Mouse (Mus musculus) stomach, embryonic 15.5 days (tissue): ENCODE measurements around the gene Abcc10. TPM values are rescaled to one million over a fixed set of nuclear protein-coding genes. Genes with fewer than 3 reads are reported as not detected.

ENCODE experiments used
- ATAC-seq: fragments of 200-750 bp; cut with Nextera tagmentation; 2 replicates; pipeline ENCODE4 v1.8.0; 2017; ENCODE audit warnings: low read depth, moderate number of reproducible peaks, moderate TSS enrichment; ENCODE audit not compliant: insufficient read depth, low FRiP score
- H3K27ac ChIP-seq: fragments of 300-500 bp; sonication (generic); 2 replicates; pipeline ENCODE4 v1.5.1; 2015; ENCODE audit warnings: mild to moderate bottlenecking, inconsistent platforms
- H3K27me3 ChIP-seq: fragments of 300-500 bp; sonication (generic); replicated peaks from 2 replicates; pipeline ENCODE4 v1.6.1; 2015; ENCODE audit warnings: inconsistent platforms
- H3K36me3 ChIP-seq: fragments of 300-500 bp; sonication (generic); 2 replicates; pipeline ENCODE4 v1.6.1; 2015; ENCODE audit warnings: inconsistent platforms
- H3K4me1 ChIP-seq: fragments of 300-500 bp; sonication (generic); 2 replicates; pipeline ENCODE4 v1.6.1; 2015; ENCODE audit warnings: inconsistent platforms
- H3K4me2 ChIP-seq: fragments of 300-500 bp; sonication (generic); 2 replicates; pipeline ENCODE4 v1.6.1; 2015; ENCODE audit warnings: mild to moderate bottlenecking, inconsistent platforms
- H3K4me3 ChIP-seq: fragments of 300-500 bp; sonication (generic); replicated peaks from 2 replicates; pipeline ENCODE4 v1.5.1; 2015; ENCODE audit warnings: inconsistent platforms
- H3K9ac ChIP-seq: fragments of 300-500 bp; sonication (generic); 2 replicates; pipeline ENCODE4 v1.6.1; 2015; ENCODE audit warnings: inconsistent platforms
- H3K9me3 ChIP-seq: fragments of 300-500 bp; sonication (generic); 2 replicates; pipeline ENCODE4 v1.6.1; 2016; ENCODE audit warnings: inconsistent platforms
- WGBS: fragments of 180-500 bp; shearing (Covaris S2); methylation state at CpG from one replicate; pipeline ENCODE4 v1.1.7; 2015; 5-methylcytosine and 5-hydroxymethylcytosine counted together
- polyA plus RNA-seq: library from polyadenylated mRNA; unstranded; fragments of >200 nt; fragmentation: Nextera tagmentation; extraction: Ambion mirVana; gene quantifications from 2 replicates; pipeline ENCODE4 v1.2.1, GENCODE M21; 2015

Gene Abcc10
- polyA plus RNA-seq, 1 experiment from 2014 or later: 5.3 TPM

GRCm38 (mm10) chr17:46269771-46270534 lies 58.2 kb downstream of the Abcc10 start:
- H3K27me3 ChIP-seq: no peaks in the 10 kb centered on the region
- no peak overlapping the region for H3K9ac ChIP-seq
- peaks cover 20% of the 10 kb centered on the region; the same call in 1 of the 2 replicates for H3K36me3 ChIP-seq
- ATAC-seq: no peak
- peaks cover 22% of the 10 kb centered on the region for H3K4me1 ChIP-seq
- H3K9me3 ChIP-seq: no peaks in the 10 kb centered on the region
- no peak overlapping the region for H3K4me2 ChIP-seq
- 67% methylated on average over 19 of the region's 19 CpGs for WGBS
- H3K27ac ChIP-seq: peak overlapping the region; percentile 48
- H3K4me3 ChIP-seq: no peak overlapping the region

DNA sequence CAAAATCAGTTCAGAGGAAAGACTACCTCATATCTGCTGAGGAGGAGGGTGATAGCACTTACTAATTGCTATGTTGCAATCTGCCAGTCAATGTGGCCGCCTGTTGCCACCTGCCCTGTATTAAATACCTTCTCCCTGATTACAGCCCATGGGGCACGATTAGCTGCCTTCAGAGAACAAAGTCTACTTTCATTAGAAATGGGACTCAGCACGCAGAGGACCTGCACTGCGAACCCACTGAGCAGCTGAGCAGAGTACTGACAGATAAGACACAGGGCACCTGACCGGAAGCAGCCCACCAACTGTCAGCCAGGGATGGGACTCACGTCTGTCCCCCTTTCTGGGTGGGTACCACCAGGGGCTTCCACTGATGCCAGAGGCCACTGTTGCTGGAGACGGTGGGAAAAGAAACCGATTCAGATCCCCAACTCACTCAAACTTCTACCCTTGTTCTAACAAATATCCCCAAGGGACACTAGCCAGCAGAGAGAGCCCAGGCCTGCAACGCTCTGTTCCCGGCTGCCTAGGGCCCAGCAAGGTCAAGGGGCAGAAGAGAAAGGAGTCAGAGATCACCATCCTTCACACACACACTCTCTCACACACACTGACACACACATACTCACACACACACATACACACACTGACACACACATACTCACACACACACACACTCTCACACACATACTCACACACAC lies 60.0 kb downstream of the Abcc10 start:
- no peak; the same call in 1 of the 2 replicates for ATAC-seq
- Histone ChIP-seq H3K27me3 (no peaks in the 10 kb centered on the region), H3K4me2 (no peak overlapping the region), H3K9ac (no peak overlapping the region), H3K9me3 (no peaks in the 10 kb centered on the region), H3K36me3 (peaks cover 24% of the 10 kb centered on the region), H3K4me1 (peaks cover 22% of the 10 kb centered on the region), H3K4me3 (no peak overlapping the region), H3K27ac (0 out of 2 replicates have a peak overlapping the region, but pooled peaks have one; percentile 6)
- WGBS: 65% methylated on average over 10 of the region's 10 CpGs

GRCm38 (mm10) chr17:46267511-46267910 lies 60.6 kb downstream of the Abcc10 start:
- Histone ChIP-seq H3K27ac (no peak overlapping the region), H3K27me3 (no peaks in the 10 kb centered on the region), H3K36me3 (peaks cover 31% of the 10 kb centered on the region), H3K9me3 (no peaks in the 10 kb centered on the region), H3K4me1 (peaks cover 22% of the 10 kb centered on the region), H3K4me2 (no peak overlapping the region), H3K4me3 (no peak overlapping the region), H3K9ac (no peak overlapping the region)
- ATAC-seq: no peak
- 79% methylated on average over 7 of the region's 7 CpGs for WGBS

GRCm38 (mm10) chr17:46266986-46267385 lies 61.2 kb downstream of the Abcc10 start:
- H3K27me3 ChIP-seq: no peaks in the 10 kb centered on the region
- no peaks in the 10 kb centered on the region for H3K9me3 ChIP-seq
- H3K36me3 ChIP-seq: peaks cover 35% of the 10 kb centered on the region
- H3K9ac ChIP-seq: no peak overlapping the region
- peaks cover 22% of the 10 kb centered on the region for H3K4me1 ChIP-seq
- H3K27ac ChIP-seq: peak overlapping the region; percentile 70
- WGBS: 49% methylated on average over 6 of the region's 6 CpGs
- no peak overlapping the region for H3K4me2 ChIP-seq
- no peak for ATAC-seq
- no peak overlapping the region for H3K4me3 ChIP-seq

DNA sequence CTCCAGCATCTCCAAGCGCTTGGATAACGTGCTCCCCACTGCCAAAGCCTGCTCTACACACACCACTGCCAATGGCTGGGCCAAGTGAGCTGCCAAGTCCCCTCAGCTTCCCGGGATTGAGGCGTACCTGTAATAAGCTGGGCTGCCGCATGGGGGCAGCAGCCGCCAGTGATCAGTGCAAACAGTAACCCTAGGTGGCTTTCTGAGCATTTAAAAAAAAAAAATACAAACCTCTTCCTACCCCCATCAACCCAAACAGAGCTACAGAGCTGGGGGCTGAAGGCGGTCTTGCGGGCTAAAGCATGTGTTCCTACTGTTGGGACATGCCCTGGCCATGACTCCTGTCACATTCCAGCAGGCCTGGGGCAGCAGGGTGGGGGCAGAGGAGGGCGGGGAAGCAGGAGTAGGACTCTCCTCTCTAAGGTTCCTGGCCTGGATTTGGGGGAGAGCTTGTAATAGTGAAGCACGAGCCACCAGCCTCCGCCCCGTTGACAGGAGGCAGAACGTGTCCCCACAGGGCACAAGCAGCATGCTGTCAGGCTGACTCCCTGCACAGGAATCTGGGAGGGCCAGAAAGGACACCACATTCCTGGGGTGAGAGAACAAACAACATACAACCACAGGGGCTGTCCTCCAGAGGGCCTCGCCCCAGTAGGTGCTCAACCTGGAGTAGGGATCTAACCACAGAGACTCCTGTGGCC lies 62.1 kb downstream of the Abcc10 start:
- 25% methylated on average over 14 of the region's 14 CpGs for WGBS
- Histone ChIP-seq H3K36me3 (peaks cover 37% of the 10 kb centered on the region), H3K4me1 (peaks cover 22% of the 10 kb centered on the region), H3K4me3 (no peak overlapping the region), H3K9me3 (no peaks in the 10 kb centered on the region), H3K27me3 (no peaks in the 10 kb centered on the region), H3K4me2 (no peak overlapping the region), H3K27ac (peak overlapping the region; percentile 70; the same call in 1 of the 2 replicates), H3K9ac (no peak overlapping the region)
- ATAC-seq: peak; percentile 62

GRCm38 (mm10) chr17:46265502-46265901 lies 62.6 kb downstream of the Abcc10 start:
- WGBS: 87% methylated on average over 12 of the region's 12 CpGs
- Histone ChIP-seq H3K4me2 (no peak overlapping the region), H3K4me1 (peaks cover 21% of the 10 kb centered on the region), H3K9me3 (no peaks in the 10 kb centered on the region), H3K27me3 (no peaks in the 10 kb centered on the region), H3K27ac (no peak overlapping the region; the same call in 1 of the 2 replicates), H3K9ac (no peak overlapping the region), H3K36me3 (peaks cover 39% of the 10 kb centered on the region), H3K4me3 (no peak overlapping the region)
- no peak for ATAC-seq

- Histone ChIP-seq H3K4me1 (0 out of 2 replicates have a peak, but pooled peaks cover 9% of the 10 kb centered on the region), H3K9me3 (no peaks in the 10 kb centered on the region), H3K4me3 (no peak overlapping the region), H3K36me3 (peaks cover 63% of the 10 kb centered on the region), H3K27ac (no peak overlapping the region), H3K27me3 (no peaks in the 10 kb centered on the region), H3K4me2 (no peak overlapping the region), H3K9ac (no peak overlapping the region)
- 87% methylated on average over 5 of the region's 5 CpGs for WGBS
- ATAC-seq: no peak
Measured at GRCm38 (mm10) chr17:46262201-46262694, 65.9 kb downstream of the Abcc10 start.

DNA sequence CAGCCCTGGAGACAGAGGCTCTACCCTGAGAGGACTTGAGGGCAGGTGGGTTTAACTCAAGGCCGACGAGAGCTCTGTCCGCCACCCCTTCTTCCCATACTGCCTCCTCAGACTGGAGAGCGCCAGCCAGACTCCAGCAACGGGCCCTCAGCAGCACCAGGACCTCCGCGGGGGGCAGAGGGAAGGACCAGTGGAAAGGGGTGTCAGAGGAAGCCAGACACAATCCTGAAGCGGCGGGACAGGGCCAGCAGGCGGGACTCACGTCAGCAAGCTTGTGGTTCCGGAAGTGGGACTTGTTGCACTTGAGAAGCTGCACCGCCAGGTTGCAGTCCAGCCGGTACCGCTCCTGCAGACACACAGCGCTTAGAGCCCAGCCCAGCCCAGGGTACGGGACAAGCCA lies 68.5 kb downstream of the Abcc10 start:
- no peak for ATAC-seq
- H3K4me2 ChIP-seq: no peak overlapping the region
- peaks cover 8% of the 10 kb centered on the region for H3K27me3 ChIP-seq
- H3K36me3 ChIP-seq: peaks cover 72% of the 10 kb centered on the region
- H3K4me3 ChIP-seq: no peak overlapping the region
- WGBS: 86% methylated on average over 17 of the region's 17 CpGs
- no peak overlapping the region for H3K27ac ChIP-seq
- H3K9me3 ChIP-seq: no peaks in the 10 kb centered on the region
- no peaks in the 10 kb centered on the region for H3K4me1 ChIP-seq
- no peak overlapping the region for H3K9ac ChIP-seq

DNA sequence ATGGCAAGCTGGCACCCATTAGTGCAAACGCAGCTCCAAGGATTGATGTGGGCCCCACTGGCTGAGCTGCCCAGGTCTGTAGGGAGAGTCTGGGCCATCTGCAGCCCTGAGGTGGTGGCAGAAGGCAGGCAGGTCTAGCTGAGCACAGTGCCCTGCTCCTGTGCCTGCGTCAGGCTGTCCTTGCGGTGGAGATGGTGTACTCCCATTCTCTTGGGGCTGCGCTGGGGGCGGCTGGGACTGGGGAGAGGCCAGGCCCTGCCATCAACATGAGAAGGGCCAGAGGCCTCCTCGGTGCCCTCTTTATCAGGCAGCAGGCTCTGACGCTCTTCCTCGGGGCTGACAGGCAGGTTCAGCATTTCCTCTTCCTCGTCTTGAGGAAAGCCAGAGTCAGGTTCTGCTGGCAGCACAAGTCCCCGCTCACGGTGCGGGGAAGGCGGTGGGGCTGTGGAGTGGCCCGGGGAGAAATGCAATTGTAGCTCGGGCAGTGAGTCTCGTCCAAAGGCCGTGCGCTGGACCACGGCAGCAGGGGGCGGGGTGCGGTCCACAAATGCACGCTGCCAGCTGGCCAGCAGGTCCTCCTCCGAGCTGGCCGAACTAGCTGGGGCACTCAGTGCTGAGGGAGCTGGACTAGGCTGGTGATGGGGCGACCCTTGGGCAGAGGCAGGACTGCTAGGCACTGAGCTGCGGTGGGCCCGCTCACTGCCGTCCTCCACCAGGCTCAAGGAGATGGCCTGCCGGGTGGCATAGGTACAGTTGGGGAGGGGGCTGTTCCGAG lies 69.7 kb downstream of the Abcc10 start:
- Histone ChIP-seq H3K4me3 (no peak overlapping the region), H3K36me3 (peaks cover 63% of the 10 kb centered on the region), H3K27ac (no peak overlapping the region), H3K9ac (no peak overlapping the region), H3K27me3 (peaks cover 15% of the 10 kb centered on the region), H3K9me3 (no peaks in the 10 kb centered on the region), H3K4me2 (no peak overlapping the region), H3K4me1 (peaks cover 6% of the 10 kb centered on the region)
- WGBS: 84% methylated on average over 30 of the region's 30 CpGs
- no peak for ATAC-seq

DNA sequence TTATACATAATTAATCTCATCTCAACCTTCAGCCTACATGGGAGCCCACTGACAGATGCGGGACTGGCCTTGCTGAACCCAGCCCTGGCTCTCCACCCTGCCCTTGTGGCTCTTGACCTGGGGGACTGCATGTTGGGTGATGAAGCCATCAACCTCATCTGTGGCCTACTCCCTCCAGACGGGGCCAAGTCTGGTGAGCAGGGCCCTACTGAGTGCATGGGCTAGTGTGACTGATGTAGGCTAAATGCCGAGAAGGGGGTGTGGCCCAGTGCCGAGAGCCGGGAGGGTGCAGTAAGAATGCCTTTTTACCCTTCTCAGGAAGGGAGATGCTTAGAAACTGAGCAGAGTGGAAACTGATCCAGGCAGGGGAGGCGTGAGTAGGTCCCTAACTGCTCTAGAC lies 73.0 kb downstream of the Abcc10 start:
- no peak overlapping the region for H3K4me3 ChIP-seq
- H3K27ac ChIP-seq: no peak overlapping the region
- H3K4me1 ChIP-seq: peaks cover 15% of the 10 kb centered on the region
- H3K9me3 ChIP-seq: no peaks in the 10 kb centered on the region
- H3K9ac ChIP-seq: no peak overlapping the region
- ATAC-seq: no peak
- 31% methylated on average over 6 of the region's 6 CpGs for whole genome bisulfite sequencing
- H3K27me3 ChIP-seq: peaks cover 15% of the 10 kb centered on the region
- H3K36me3 ChIP-seq: peaks cover 55% of the 10 kb centered on the region
- no peak overlapping the region for H3K4me2 ChIP-seq

- Histone ChIP-seq H3K4me1 (peaks cover 20% of the 10 kb centered on the region), H3K9me3 (no peaks in the 10 kb centered on the region), H3K4me3 (peak overlapping the region; percentile 59), H3K9ac (peak overlapping the region; percentile 35; the same call in 1 of the 2 replicates), H3K36me3 (peaks cover 53% of the 10 kb centered on the region), H3K27ac (no peak overlapping the region), H3K4me2 (peak overlapping the region; percentile 100), H3K27me3 (peaks cover 15% of the 10 kb centered on the region)
- WGBS: under 1% methylated on average over 43 of the region's 54 CpGs
- ATAC-seq: peak; percentile 12; the same call in 1 of the 2 replicates
Measured at GRCm38 (mm10) chr17:46254106-46254505, 74.0 kb downstream of the Abcc10 start.
